Mouse (Mus musculus) limb, embryonic 11.5 days (tissue): ENCODE data around the gene Rptor. TPM values are rescaled to one million over a fixed set of nuclear protein-coding genes. Genes with fewer than 3 reads are reported as not detected.

Experiments
- ATAC-seq: fragments of 200-750 bp; cut with Nextera tagmentation; 2 replicates; pipeline ENCODE4 v1.8.0; 2017; ENCODE audit warnings: low read depth; ENCODE audit not compliant: insufficient number of reproducible peaks, low FRiP score, low TSS enrichment
- DNase-seq: peaks from one replicate; pipeline ENCODE4 v3.0.0-alpha.2; 2015; ENCODE audit warnings: low spot score
- H3K27ac ChIP-seq: fragments of 300-500 bp; sonication (generic); replicated peaks from 2 replicates; pipeline ENCODE4 v1.5.1; 2014; ENCODE audit warnings: low read depth, mild to moderate bottlenecking, low read length
- H3K27me3 ChIP-seq: fragments of 300-500 bp; sonication (generic); 2 replicates; pipeline ENCODE4 v1.6.1; 2014; ENCODE audit warnings: mild to moderate bottlenecking, low read length, mixed read lengths; ENCODE audit not compliant: control insufficient read depth, insufficient read depth
- H3K36me3 ChIP-seq: fragments of 300-500 bp; sonication (generic); 2 replicates; pipeline ENCODE4 v1.6.1; 2014; ENCODE audit warnings: mild to moderate bottlenecking, low read length, moderate library complexity, mixed read lengths; ENCODE audit not compliant: control insufficient read depth, insufficient read depth
- H3K4me1 ChIP-seq: fragments of 300-500 bp; sonication (generic); 2 replicates; pipeline ENCODE4 v1.6.1; 2014; ENCODE audit warnings: low read length, mixed read lengths; ENCODE audit not compliant: control insufficient read depth, insufficient read depth
- H3K4me2 ChIP-seq: fragments of 300-500 bp; sonication (generic); 2 replicates; pipeline ENCODE4 v1.6.1; 2014; ENCODE audit warnings: low read depth, mild to moderate bottlenecking, moderate library complexity; ENCODE audit not compliant: severe bottlenecking
- H3K4me3 ChIP-seq: fragments of 300-500 bp; sonication (generic); 2 replicates; pipeline ENCODE4 v1.5.1; 2014; ENCODE audit warnings: low read depth, low read length
- H3K9ac ChIP-seq: fragments of 300-500 bp; sonication (generic); 2 replicates; pipeline ENCODE4 v1.6.1; 2014; ENCODE audit warnings: mild to moderate bottlenecking, low read length
- H3K9me3 ChIP-seq: fragments of 300-500 bp; sonication (generic); 2 replicates; pipeline ENCODE4 v1.6.1; 2016; ENCODE audit warnings: low read length; ENCODE audit not compliant: control insufficient read depth
- WGBS: fragments of 180-500 bp; shearing (Covaris S2); extraction: QIAGEN DNeasy Blood & Tissue Kit; methylation state at CpG from one replicate; pipeline ENCODE4 v1.1.7; 2014; 5-methylcytosine and 5-hydroxymethylcytosine counted together
- polyA plus RNA-seq: library from polyadenylated mRNA; unstranded; fragments of >200 nt; fragmentation: Nextera tagmentation; extraction: Ambion mirVana; gene quantifications from 2 replicates; pipeline ENCODE4 v1.2.1, GENCODE M21; 2014

The Rptor gene
- polyA plus RNA-seq, 1 experiment from 2014 or later, result 13.8 TPM

GRCm38 (mm10) chr11:119589242-119589641 lies 13.5 kb upstream of the Rptor start:
- H3K27ac ChIP-seq, result no peak overlapping the region
- H3K4me2 ChIP-seq, result no peak overlapping the region
- peaks cover 4% of the 10 kb centered on the region; the same call in 1 of the 2 replicates for H3K4me1 ChIP-seq
- no peak overlapping the region for H3K9ac ChIP-seq
- no peaks in the 10 kb centered on the region for H3K27me3 ChIP-seq
- no peak for ATAC-seq
- no peaks in the 10 kb centered on the region for H3K9me3 ChIP-seq
- H3K36me3 ChIP-seq, result no peaks in the 10 kb centered on the region
- no peak for DNase-seq
- 83% methylated on average over 7 of the region's 7 CpGs for WGBS
- H3K4me3 ChIP-seq, result no peak overlapping the region

DNA sequence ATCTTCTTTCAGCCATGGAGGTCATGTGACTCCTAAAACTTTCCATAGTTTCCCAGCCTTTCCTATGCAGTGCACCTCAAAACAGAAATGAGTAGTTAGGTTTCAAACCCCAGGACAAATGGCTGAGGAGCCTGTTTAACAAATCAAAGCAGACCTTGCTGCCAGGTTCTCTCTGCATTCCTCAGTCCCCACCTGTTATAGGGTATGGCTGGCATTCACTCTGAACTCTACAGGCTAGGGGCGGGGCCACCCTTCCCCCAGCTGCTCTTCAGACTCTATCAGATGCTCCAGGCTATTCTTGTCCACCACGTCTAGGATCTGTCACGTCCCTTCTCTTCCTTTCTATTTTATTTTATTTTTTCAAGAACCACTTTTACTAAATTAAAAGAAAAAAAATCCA lies 8.7 kb upstream of the Rptor start:
- 40% methylated on average over 3 of the region's 3 CpGs for WGBS

GRCm38 (mm10) chr11:119598856-119599255 lies 3.8 kb upstream of the Rptor start:
- no peak for DNase-seq

More for the DNA sequence above, 8.7 kb upstream of the Rptor start:
- Histone ChIP-seq H3K27ac (no peak overlapping the region), H3K9ac (no peak overlapping the region), H3K27me3 (no peaks in the 10 kb centered on the region), H3K4me2 (no peak overlapping the region), H3K36me3 (no peaks in the 10 kb centered on the region), H3K9me3 (no peaks in the 10 kb centered on the region), H3K4me3 (no peak overlapping the region), H3K4me1 (peaks cover 7% of the 10 kb centered on the region; the same call in 1 of the 2 replicates)
- DNase-seq, result no peak
- ATAC-seq, result no peak

DNA sequence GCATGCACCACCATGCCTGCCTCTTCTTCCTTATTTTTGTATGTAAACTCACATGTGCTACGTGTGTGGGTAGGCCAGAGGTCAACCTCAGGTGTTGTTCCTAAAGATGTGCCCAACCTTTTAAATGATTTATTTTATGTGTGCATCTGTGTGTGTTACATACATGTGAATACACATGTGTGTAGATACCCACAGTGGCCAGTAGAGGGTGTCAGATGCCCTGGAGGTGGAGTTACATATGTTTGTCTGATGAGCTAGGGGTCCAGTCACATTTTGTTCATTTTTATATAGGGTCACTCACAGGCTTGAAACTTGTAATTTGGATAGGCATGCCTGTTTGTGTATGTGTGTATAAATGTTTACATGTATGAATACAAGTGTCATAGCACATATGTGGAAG lies 2.4 kb upstream of the Rptor start:
- no peaks in the 10 kb centered on the region for H3K9me3 ChIP-seq
- WGBS, result 90% methylated on average over 1 of the region's 1 CpGs
- DNase-seq (no peak), ATAC-seq (no peak)
- no peaks in the 10 kb centered on the region for H3K36me3 ChIP-seq
- H3K27ac ChIP-seq, result no peak overlapping the region
- H3K4me3 ChIP-seq, result no peak overlapping the region
- H3K9ac ChIP-seq, result no peak overlapping the region
- no peaks in the 10 kb centered on the region for H3K27me3 ChIP-seq
- peaks cover 9% of the 10 kb centered on the region; the same call in 1 of the 2 replicates for H3K4me1 ChIP-seq
- no peak overlapping the region for H3K4me2 ChIP-seq

More at GRCm38 (mm10) chr11:119598856-119599255, 3.8 kb upstream of the Rptor start:
- Histone ChIP-seq H3K27ac (no peak overlapping the region), H3K27me3 (no peaks in the 10 kb centered on the region), H3K9me3 (no peaks in the 10 kb centered on the region), H3K36me3 (no peaks in the 10 kb centered on the region), H3K4me2 (no peak overlapping the region), H3K9ac (no peak overlapping the region), H3K4me1 (peaks cover 6% of the 10 kb centered on the region; the same call in 1 of the 2 replicates), H3K4me3 (no peak overlapping the region)
- WGBS, result 28% methylated on average over 3 of the region's 3 CpGs
- no peak; the same call in 1 of the 2 replicates for ATAC-seq

- no peak overlapping the region for H3K27ac ChIP-seq
- peak overlapping the region; percentile 89 for H3K4me3 ChIP-seq
- H3K9ac ChIP-seq, result no peak overlapping the region
- no peak for DNase-seq
- no peaks in the 10 kb centered on the region for H3K9me3 ChIP-seq
- ATAC-seq, result no peak
- H3K27me3 ChIP-seq, result no peaks in the 10 kb centered on the region
- no peak overlapping the region for H3K4me2 ChIP-seq
- H3K4me1 ChIP-seq, result peaks cover 9% of the 10 kb centered on the region; the same call in 1 of the 2 replicates
- 42% methylated on average over 10 of the region's 10 CpGs for WGBS
- H3K36me3 ChIP-seq, result no peaks in the 10 kb centered on the region
These were observed 466 bp upstream of the Rptor start for GRCm38 (mm10) chr11:119602177-119602700.

DNA sequence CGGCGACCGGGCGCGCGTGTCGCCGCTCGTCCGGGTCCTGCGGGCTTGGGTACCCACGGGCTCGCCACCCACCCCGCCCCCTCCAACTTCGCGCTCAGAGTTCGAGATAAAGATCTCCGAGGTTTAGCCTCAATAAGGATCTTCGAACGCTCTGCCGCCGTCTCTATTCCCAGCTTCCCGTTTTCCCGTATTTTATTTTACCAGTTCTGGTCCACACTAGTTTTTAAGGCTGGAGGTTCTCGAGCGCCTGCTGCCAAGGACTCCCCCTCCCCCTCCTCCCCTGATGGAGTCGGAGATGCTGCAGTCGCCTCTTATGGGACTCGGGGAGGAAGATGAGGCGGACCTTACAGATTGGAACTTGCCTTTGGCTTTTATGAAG lies 811 bp downstream of the Rptor start:
- peaks cover 3% of the 10 kb centered on the region; the same call in 1 of the 2 replicates for H3K36me3 ChIP-seq
- DNase-seq (peak; percentile 48), ATAC-seq (no peak)
- 0 out of 2 replicates have a peak, but pooled peaks cover 2% of the 10 kb centered on the region for H3K9me3 ChIP-seq
- under 1% methylated on average over 30 of the region's 30 CpGs for WGBS
- H3K27ac ChIP-seq, result peak overlapping the region; percentile 88
- H3K27me3 ChIP-seq, result no peaks in the 10 kb centered on the region
- peak overlapping the region; percentile 63 for H3K4me2 ChIP-seq
- peak overlapping the region; percentile 91 for H3K9ac ChIP-seq
- H3K4me3 ChIP-seq, result peak overlapping the region; percentile 89
- H3K4me1 ChIP-seq, result peaks cover 9% of the 10 kb centered on the region; the same call in 1 of the 2 replicates

- H3K9me3 ChIP-seq, result 0 out of 2 replicates have a peak, but pooled peaks cover 2% of the 10 kb centered on the region
- no peak overlapping the region for H3K4me2 ChIP-seq
- no peak overlapping the region for H3K9ac ChIP-seq
- H3K4me1 ChIP-seq, result peaks cover 8% of the 10 kb centered on the region; the same call in 1 of the 2 replicates
- ATAC-seq, result no peak
- H3K36me3 ChIP-seq, result peaks cover 3% of the 10 kb centered on the region; the same call in 1 of the 2 replicates
- no peak overlapping the region for H3K4me3 ChIP-seq
- DNase-seq, result no peak
- no peak overlapping the region for H3K27ac ChIP-seq
- 94% methylated on average over 5 of the region's 5 CpGs for WGBS
- no peaks in the 10 kb centered on the region for H3K27me3 ChIP-seq
These were observed 4.8 kb downstream of the Rptor start for GRCm38 (mm10) chr11:119607464-119607863.

GRCm38 (mm10) chr11:119611496-119611895 lies 8.8 kb downstream of the Rptor start:
- no peak for ATAC-seq
- Histone ChIP-seq H3K27ac (no peak overlapping the region), H3K27me3 (no peaks in the 10 kb centered on the region), H3K4me2 (no peak overlapping the region), H3K9me3 (0 out of 2 replicates have a peak, but pooled peaks cover 2% of the 10 kb centered on the region), H3K9ac (no peak overlapping the region), H3K4me3 (no peak overlapping the region), H3K36me3 (peaks cover 3% of the 10 kb centered on the region; the same call in 1 of the 2 replicates), H3K4me1 (0 out of 2 replicates have a peak, but pooled peaks cover 2% of the 10 kb centered on the region)
- 96% methylated on average over 6 of the region's 6 CpGs for WGBS
- DNase-seq, result no peak
